Mouse (Mus musculus): Measurements from ENCODE around the gene Atp2c1. TPM values are rescaled to one million over a fixed set of nuclear protein-coding genes. Genes with fewer than 3 reads are reported as not detected.

Atp2c1 gene
- total and polyA plus RNA-seq, 3 experiments: 45.8 to 60.7 (median 51.7) TPM

GRCm38 (mm10) chr9:105495316-105496174, 31.6 kb downstream of the Atp2c1 start (continued):
- no peak for TF ChIP-seq MXI1 (IDR thresholded peaks at IDR 0.05; ENCODE audit: low read depth, low read length)
- no peak for TF ChIP-seq MAX (IDR thresholded peaks at IDR 0.05; ENCODE audit: low read length)
- no peak for TF ChIP-seq ZMIZ1 (IDR thresholded peaks at IDR 0.05; ENCODE audit: low read depth, low read length)
- TF ChIP-seq NRF1 (IDR thresholded peaks at IDR 0.05; ENCODE audit: low read depth, low read length): no peak
- no peak for TF ChIP-seq ZKSCAN1 (IDR thresholded peaks at IDR 0.05; ENCODE audit: borderline replicate concordance, low read depth, low read length)
- no peak for TF ChIP-seq ELF1 (IDR thresholded peaks at IDR 0.05; ENCODE audit: low read depth, low read length)
- no peak for TF ChIP-seq MYC (IDR thresholded peaks at IDR 0.05; ENCODE audit: low read depth, low read length)
- TF ChIP-seq CTCF (conservative IDR thresholded peaks at IDR 0.05 in 1 of 2, IDR thresholded peaks at IDR 0.05 in 1 of 2; ENCODE audit: low read depth in 2 of 2, low read length in 2 of 2): peak; percentile 64 to 79
- no peak for TF ChIP-seq SIN3A (IDR thresholded peaks at IDR 0.05; ENCODE audit: low read length)

DNA sequence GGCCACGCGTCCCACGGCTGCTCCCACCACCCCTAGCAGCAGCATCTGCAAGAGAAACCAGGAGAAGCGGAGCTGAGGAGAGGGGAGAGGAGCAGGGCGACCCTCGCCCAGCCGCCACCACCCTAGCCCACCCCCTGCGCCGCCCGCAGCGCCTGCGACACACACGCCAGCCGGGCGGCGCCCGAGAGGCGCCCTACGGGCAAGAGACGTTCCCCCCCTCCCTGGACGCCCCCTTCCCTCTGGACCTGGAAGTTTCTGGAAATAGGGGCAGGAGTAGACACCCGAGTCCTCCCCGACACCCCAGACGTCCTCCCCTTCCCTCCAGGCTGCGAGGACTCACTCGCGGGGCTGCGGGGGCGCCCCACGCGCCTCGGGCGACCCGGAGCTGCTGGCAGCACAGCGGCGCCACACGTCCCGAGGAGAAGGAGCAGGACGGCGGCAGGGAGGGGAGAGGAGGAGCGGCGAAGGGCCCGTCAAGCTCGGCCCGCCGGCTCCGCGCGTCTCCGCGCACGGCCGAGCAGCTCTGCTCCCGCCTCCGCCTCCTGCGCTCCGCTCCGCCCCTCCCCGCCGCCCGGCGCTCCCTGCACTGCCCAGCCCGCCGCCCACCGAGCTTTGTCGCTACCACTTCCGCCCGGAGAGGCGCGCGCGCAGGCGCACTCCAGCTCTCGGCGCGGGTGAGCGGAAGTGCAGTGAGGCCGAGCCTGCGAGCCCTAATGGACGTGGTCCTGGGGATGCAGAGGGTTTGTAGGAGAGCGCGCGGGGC, 32.4 kb downstream of the Atp2c1 start:
- dilution Hi-C loops (cut with MboI; ENCODE audit: extremely low pct_ligation_motif_present, extremely low pct_unique_long_range_greater_than_20kb, low sequenced_read_pairs) (no loop called here), in situ Hi-C loops (cut with MboI; ENCODE audit: low pct_ligation_motif_present, low pct_unique_long_range_greater_than_20kb, low sequenced_read_pairs) (no loop called here)
- peak; percentile 91 for DNase-seq (ENCODE audit: extremely low read depth)
- Histone ChIP-seq H3K27ac (ENCODE audit: insufficient read depth, low read depth) (peak overlapping the region; percentile 74), H3K9ac (ENCODE audit: insufficient read depth, low read depth) (peak overlapping the region; percentile 95), H3K36me3 (replicated peaks in 1 of 2; ENCODE audit: control insufficient read depth in 1 of 2, insufficient read depth in 1 of 2, low read length in 1 of 2) (peaks cover 0 to 7% of the 10 kb centered on the region in 2 experiments), H3K4me1 (ENCODE audit: control insufficient read depth in 1 of 2, insufficient read depth in 2 of 2) (peaks cover 0 to 26% of the 10 kb centered on the region in 2 experiments; a peak in 2 of 4 replicates), H3K4me3 (replicated peaks in 1 of 3; ENCODE audit: low read depth in 2 of 3, low read length in 2 of 3, poor library complexity in 1 of 3) (peak overlapping the region; percentile 75 to 97 (median 93)), H3K9me3 (replicated peaks; ENCODE audit: low read length) (no peaks in the 10 kb centered on the region), H3K79me2 (replicated peaks; ENCODE audit: control insufficient read depth, extremely low read depth, insufficient read depth, poor library complexity, severe bottlenecking) (peaks cover 8% of the 10 kb centered on the region), H3K4me2 (ENCODE audit: insufficient read depth, low read depth, poor library complexity, severe bottlenecking) (peak overlapping the region; percentile 99), H3K27me3 (replicated peaks) (no peaks in the 10 kb centered on the region)
- no peak for TF ChIP-seq ZC3H11A (IDR thresholded peaks at IDR 0.05; ENCODE audit: low read depth, low read length)
- peak; percentile 92 for TF ChIP-seq NELFE (IDR thresholded peaks at IDR 0.05; ENCODE audit: low read depth, low read length)
- no peak for TF ChIP-seq RCOR1 (conservative IDR thresholded peaks at IDR 0.05; ENCODE audit: low read depth, low read length)
- peak; percentile 92 for TF ChIP-seq TCF12 (IDR thresholded peaks at IDR 0.05; ENCODE audit: low read depth, low read length)
- peak; percentile 70; the same call in 1 of the 2 replicates for TF ChIP-seq UBTF (IDR thresholded peaks at IDR 0.05; ENCODE audit: low read depth, low read length)
- TF ChIP-seq KAT2A (IDR thresholded peaks at IDR 0.05; ENCODE audit: insufficient replicate concordance, low read length): 0 out of 2 replicates have a peak, but pooled peaks have one; percentile 31
- TF ChIP-seq JUN (IDR thresholded peaks at IDR 0.05; ENCODE audit: insufficient read depth, low read depth, low read length): no peak
- peak; percentile 80 for TF ChIP-seq ZMIZ1 (IDR thresholded peaks at IDR 0.05; ENCODE audit: low read depth, low read length)
- TF ChIP-seq GABPA (IDR thresholded peaks at IDR 0.05; ENCODE audit: insufficient replicate concordance, low read depth, low read length): no peak
- 0 out of 2 replicates have a peak, but pooled peaks have one; percentile 26 for TF ChIP-seq MAZ (IDR thresholded peaks at IDR 0.05; ENCODE audit: low read depth, low read length)
- TF ChIP-seq NRF1 (IDR thresholded peaks at IDR 0.05; ENCODE audit: low read depth, low read length): peak; percentile 92
- peak; percentile 96 for TF ChIP-seq ELF1 (IDR thresholded peaks at IDR 0.05; ENCODE audit: low read depth, low read length)
- TF ChIP-seq MEF2A (IDR thresholded peaks at IDR 0.05; ENCODE audit: borderline replicate concordance, low read depth, low read length): no peak; the same call in 1 of the 2 replicates
- peak; percentile 95 for TF ChIP-seq POLR2A (IDR thresholded peaks at IDR 0.05; ENCODE audit: low read depth, low read length)
- peak; percentile 76 for TF ChIP-seq HCFC1 (IDR thresholded peaks at IDR 0.05; ENCODE audit: low read depth, low read length)
- TF ChIP-seq CTCF (conservative IDR thresholded peaks at IDR 0.05 in 1 of 2, IDR thresholded peaks at IDR 0.05 in 1 of 2; ENCODE audit: low read depth in 2 of 2, low read length in 2 of 2): peak in 1 of 2 experiments; percentile 34; a peak in 1 of 4 replicates
- TF ChIP-seq MXI1 (IDR thresholded peaks at IDR 0.05; ENCODE audit: low read depth, low read length): 0 out of 2 replicates have a peak, but pooled peaks have one; percentile 48
- peak; percentile 51; the same call in 1 of the 2 replicates for TF ChIP-seq TBP (conservative IDR thresholded peaks at IDR 0.05; ENCODE audit: low read depth, low read length)
